Mouse (Mus musculus) lung, adult 2 months (tissue): ENCODE measurements around the gene Btnl2.

Source experiments
- CTCF ChIP-seq: fragments of 200-500 bp; IDR thresholded peaks from 2 replicates; pipeline ENCODE4 v1.5.1; 2011; ENCODE audit warnings: mild to moderate bottlenecking, low read length, control low read depth; ENCODE audit not compliant: insufficient read depth
- POLR2A ChIP-seq: fragments of 200-500 bp; IDR thresholded peaks from 2 replicates; pipeline ENCODE4 v1.6.1; 2011; ENCODE audit warnings: low read depth, mild to moderate bottlenecking, control low read depth, low read length, borderline replicate concordance; ENCODE audit errors: extremely low read depth

GRCm38 (mm10) chr17:34305380-34306030 lies 49.1 kb upstream of the Btnl2 start, which contains the start of gene H2-Eb1:
- TF ChIP-seq CTCF (no peak), POLR2A (peak; percentile 83; the same call in 1 of the 2 replicates)
